Mouse (Mus musculus): ENCODE data around the gene Slc52a3.

Slc52a3 gene

DNA sequence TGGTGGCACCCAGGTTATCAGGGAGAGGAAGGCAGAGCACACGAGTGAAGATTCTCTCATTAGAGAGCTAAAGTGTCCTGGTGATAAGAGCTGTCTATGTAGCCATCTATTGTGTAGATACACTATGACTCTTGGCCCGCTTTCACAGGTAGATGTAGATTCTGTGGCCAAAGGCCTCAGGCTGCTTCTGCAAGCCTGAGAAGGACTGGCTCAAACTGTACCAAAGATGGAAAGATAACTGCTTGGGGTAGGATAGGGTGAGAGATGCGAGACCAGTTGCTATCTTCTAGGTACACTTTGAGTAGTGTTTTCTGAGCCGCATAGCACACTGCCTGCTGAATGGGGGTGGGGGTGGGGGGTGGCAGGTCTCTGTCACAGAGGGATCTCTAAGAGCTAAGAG lies 2.6 kb downstream of the Slc52a3 start:
- no peak for DNase-seq (ENCODE audit: low read depth, low spot score)

DNA sequence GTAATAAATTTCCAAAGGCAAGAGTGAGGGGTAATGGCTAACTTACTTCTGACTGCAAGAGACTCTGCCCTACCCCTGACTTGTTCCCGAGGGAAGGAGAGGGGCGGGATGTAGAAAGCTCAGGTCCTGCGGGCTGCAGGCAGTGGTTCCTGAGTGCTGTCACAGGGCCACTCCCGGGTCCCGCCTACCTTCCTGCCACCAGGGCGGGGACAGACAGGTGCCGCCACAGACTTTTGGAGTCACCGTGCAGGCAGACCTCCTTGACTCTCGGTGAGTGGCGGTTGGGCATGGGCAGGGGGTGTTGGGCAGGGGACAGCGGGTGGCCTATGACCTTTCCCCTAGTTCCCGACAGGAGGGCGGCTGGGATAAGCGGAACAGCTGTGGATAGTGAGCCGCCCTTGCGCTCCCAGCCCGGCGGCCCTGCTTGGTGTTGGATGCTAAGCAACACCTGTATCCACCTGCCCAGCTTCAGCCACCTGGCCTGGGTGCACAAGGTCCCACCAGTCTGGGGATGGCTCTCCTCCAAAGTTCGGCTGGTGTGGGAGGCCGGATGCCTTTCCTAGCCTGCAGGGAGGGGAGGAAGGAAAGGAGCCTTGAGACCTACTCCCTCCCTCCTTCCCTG lies 3.5 kb downstream of the Slc52a3 start:
- DNase-seq (ENCODE audit: low read depth, low spot score) = no peak

DNA sequence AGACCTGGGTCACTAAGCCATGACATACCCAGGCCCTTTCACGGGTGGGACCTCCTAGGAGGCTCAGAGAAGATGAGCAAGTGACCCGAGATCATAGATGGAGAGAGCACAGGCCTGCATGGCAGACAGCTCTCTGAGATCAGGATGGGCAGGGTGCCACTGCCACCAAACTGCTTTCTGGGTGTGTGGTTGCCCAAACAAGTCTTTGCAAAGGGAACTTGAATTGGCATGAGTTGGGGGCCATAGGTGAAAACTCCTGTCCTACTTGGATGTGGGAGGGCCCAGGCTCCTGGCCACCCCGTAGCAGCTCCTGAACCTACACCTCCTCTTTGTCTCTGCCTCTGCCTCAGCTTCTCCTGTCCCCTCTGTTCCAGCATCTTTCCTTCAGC lies 4.0 kb downstream of the Slc52a3 start:
- DNase-seq (ENCODE audit: low read depth, low spot score) = no peak

DNA sequence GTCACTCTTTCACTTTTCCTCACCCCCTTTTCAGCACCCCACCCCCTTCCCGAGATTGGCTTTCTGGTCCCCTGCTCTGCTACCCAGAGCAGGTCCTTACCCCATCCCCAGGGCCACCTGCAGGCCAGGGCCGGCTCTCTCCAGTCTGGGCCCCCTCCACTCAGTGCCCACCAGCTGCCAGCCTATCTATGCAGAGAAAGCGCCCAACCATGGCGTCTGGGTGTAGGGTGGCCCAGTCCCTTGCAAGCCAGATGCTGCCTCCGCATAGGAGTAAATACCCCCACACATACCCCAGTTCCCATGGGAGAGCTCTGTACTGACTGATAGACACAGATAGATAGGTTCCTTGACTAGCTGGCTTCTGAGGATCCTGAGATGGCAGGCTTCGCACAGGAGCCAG lies 4.4 kb downstream of the Slc52a3 start:
- no peak for DNase-seq (ENCODE audit: low read depth, low spot score)

DNA sequence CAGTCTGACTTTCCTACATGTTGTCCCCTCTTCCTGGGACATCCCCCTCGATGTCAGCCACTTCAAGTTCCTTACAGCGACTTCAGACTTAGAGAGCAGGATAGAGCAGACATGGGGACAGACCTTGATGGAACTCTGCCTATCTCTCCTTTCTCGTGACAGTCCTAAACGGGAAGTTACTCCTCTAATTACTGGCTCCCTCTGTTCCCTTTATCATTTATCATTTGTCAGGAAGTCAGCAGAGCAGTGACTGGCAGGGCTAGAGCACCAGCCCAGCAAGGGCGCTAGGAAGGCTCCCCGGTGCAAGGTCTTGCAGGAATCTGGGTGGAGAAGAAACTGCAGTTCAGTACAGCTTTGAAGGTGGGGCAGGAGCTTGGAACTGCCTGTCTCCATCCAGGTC lies 6.2 kb downstream of the Slc52a3 start:
- DNase-seq (ENCODE audit: low read depth, low spot score) = no peak

DNA sequence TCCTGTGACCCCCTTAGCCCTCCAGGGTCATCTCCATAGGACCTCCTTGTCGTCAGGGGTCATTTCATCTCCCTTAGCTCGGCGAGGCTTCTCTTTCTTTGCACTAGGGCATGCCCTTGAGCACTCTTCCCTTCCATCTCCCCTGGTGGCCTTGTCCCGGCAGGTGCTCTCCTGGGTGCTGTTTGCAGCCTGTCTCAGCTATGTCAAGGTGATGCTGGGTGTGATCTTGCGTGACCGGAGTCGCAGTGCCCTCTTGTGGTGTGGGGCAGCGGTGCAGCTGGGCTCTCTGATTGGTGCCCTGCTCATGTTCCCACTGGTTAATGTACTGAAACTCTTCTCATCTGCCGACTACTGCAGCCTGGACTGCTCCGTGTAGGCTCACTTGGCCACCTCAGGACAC lies 11.5 kb downstream of the Slc52a3 start:
- no peak for DNase-seq (ENCODE audit: low read depth, low spot score)

DNA sequence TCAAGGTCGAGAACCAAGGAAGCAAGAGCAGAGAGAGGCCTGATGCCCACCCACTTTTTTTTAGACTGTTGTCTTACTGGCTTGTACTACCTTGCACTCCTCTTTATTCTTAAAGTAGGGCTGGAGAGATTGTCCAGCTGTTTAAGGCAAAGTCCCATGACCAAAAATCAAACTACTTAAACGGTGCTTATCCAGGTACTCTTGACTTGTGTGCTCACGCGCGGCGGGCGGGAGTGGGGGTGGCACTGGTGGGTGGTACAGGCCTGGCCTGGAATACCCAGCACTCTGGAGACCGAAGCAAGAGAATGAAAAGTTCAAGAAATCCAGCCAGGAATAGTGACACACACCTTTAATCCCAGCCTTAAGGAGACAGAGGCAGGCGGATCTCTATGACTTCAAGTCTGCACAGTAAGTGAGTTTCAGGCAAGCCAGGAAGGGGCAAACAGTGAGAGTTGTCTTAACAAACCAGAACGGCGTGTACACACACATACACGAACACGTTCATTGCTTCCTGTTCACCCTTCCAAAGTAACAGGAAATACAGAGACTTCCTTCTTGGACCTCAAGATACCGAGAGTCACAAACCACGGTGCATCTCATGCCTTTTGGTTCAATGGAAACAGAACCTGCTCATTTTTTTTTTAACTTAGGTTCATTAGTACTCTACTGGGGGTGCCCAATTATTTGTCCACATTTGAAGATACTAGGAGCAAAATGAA lies 12.9 kb downstream of the Slc52a3 start:
- no peak for DNase-seq (ENCODE audit: low read depth, low spot score)

DNA sequence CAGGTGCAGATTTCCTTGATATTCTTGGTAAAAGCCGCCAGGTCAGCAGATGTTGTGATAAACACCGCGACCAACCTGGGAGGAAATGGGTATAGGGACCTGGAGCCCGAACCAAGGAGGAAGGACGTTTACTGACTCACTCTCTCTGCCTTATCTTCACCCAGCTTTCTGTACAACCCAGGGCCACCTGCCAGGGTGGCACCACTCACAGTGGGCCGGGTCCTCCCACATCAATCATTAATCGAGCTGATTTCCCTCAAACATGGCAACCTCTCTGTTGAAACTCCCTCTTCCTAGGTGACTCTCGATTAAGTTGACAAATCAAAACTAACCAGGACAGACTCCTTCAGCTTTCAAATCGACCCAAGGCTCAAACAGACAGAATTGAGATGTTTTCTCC lies 13.9 kb downstream of the Slc52a3 start:
- DNase-seq (ENCODE audit: low read depth, low spot score) = no peak

DNA sequence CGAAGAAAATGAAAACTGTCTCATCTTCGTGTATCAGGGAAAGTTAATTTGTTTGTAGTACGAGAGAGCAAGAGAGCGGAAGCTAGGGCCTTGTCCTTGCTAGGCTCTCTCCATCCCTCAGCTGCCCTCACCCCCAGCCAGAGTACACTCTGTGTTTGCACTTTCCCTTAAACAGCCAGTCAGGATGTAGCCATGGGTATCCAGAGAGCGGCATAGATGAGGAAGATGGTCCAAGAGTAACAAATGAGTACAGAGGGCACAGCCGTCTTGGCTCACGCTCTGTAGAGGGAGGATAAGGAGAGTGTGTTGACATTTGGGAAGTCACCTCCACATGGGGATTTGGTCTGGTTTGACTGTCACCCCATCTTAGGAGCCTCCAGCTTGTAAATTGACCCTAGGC lies 14.3 kb downstream of the Slc52a3 start:
- no peak for DNase-seq (ENCODE audit: low read depth, low spot score)

DNA sequence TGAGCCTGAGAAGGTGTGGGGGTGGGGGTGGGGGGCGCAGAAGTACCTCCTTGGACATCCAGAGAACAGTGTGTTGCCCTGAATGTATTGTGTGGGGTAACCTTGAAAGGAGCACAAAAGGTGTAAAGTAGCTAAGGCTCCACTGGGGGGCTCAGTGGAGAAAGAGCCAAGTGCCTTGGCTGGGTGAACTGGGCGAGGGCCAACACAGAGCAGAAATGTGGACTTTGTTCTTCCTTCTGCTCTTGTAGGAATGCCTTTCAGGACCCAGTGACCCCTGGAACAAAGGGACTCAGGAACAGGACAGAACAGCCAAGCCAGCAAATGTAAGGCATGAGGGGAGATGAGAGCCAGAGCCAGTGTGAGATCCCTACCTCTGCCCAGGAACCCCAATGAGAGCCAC lies 15.4 kb downstream of the Slc52a3 start:
- no peak for DNase-seq (ENCODE audit: low read depth, low spot score)

DNA sequence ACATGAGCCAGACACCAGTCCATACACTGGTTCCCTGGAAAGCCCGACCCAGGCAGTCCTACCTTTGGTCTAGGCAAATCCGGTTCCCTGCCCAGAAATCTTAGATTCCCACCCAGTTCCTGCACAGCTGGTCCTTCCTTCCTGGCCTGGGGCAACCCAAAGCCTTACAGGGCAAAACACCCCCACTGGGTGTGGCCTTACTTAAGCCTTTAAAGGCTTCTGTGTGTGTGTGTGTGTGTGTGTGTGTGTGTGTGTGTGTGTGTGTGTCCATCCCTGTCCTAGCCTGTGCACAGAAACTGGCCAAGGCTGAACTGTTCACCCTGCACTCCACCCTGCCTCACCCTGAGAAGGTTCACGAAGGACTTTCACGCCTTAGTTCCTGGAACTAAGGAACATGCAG lies 15.9 kb downstream of the Slc52a3 start:
- no peak for DNase-seq (ENCODE audit: low read depth, low spot score)

DNA sequence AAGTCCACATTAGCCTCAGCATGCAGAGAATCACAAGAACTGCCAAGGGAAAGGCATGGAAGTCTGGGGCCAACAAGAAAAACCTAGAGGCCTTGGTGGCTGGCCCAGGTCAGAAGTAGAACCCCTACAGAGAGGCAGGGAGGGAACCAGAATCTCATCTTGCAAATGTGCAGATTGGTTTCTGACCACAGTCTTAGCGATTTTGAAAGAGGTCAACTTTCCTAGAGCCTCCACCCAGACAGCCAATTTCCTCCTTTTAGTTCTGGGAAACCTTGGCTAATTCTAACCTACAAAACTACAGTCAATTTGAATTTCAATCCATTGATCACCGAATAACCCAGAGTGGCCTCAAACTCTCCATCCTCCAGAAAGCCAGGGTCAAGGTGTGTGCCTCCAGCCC lies 16.4 kb downstream of the Slc52a3 start:
- no peak for DNase-seq (ENCODE audit: low read depth, low spot score)

DNA sequence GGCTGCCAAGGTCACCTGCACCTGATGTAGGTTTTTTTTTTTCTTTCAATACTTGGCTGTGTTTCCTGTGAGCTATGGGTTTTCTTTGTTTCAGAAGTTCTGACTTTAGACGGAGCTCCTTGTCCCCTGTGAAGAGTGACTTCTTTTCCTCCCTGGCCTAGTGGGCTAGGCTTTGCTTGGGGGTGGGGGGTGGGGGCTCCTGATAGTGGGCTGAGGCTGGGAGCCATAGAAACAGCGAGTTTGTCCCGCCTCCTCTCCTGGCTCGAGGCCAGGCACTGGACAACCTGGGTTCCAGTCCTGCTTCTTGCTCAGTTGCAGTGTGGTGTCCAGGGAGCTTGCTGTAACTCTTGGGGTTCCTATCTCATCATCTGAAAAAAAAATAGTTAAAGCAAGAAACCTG lies 19.7 kb downstream of the Slc52a3 start:
- DNase-seq (ENCODE audit: low read depth, low spot score) = no peak

DNA sequence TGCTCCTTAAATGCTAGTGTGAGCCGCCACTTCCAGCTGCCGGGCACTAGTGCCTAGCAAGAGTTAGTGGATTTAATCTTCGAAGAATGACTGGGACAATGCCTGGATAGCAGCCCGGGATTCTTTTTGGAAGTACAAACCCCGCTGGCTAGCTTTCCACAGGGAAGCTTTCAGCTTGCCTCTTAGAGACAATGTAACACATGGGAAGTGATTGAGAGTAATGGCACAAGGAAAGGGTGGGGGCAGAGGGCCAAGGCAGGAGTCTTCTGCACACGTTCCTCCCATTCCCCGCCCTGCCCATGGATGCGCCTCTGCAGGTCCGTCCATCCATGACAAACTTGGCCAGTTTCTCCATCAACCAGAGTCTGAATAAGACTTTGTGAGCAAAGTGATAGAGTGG lies 20.4 kb downstream of the Slc52a3 start:
- DNase-seq (ENCODE audit: low read depth, low spot score) = no peak

DNA sequence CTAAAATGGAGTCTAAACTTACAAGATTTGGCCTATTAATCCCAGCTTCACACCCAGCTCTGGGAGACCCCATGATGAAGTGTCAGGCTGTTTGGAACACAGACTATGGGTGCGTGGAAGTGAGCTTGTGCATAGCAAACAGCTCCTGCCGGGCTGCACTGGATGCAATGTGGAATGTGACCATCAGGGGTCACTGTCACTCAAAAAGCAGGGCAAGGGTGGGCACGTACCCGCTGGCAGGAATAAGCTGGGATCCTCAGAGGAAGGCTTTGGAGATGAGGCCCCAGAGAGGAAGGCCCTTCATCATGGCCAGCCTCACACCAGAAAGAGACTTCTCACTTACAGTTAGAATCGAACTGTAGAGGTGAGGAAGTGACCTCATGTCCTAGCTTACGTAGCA lies 23.9 kb downstream of the Slc52a3 start:
- DNase-seq (ENCODE audit: low read depth, low spot score) = no peak

DNA sequence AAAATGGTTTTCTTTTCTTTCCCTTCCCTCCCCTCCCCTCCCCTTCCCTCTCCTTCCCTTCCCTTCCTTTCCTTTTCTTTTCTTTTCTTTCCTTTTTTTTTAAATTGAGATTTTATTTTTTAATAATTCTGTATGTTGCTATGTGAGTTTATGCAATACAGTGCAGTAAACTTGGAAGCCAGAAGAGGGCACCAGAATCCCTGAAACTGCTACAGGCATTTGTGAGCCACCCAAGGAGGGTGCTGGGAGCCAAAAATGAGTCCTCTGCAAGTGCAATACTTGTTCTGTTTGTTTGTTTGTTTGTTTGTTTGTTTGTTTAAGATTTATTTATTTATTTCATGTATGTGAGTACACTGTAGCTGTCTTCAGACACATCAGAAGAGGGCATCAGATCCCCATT lies 25.7 kb downstream of the Slc52a3 start:
- DNase-seq (ENCODE audit: low read depth, low spot score) = no peak

DNA sequence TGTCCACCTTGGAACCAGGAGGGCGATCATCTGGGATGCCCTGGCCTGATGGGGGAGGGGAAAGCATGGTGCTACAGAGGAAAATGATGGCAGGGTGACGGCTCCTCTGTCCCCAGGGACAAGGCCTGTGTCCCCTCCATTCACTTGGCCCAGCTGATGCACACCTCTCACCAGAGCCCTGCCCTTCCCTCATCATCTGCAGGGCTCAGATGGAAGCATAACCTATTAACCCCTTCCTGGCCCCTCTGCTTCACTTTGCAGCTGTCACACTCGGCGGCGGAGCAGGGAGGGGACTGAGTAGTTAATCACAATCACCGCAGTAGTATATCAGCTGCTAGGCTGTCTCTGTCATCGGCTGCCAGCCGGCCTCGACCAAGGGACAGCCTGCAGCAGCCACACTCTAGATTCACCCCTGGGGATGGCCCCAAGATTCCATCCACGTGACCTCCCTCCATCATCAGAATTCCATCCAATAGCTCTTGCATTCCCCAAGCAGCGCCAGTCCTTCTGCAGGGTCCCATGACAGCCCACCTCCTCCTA lies 28.6 kb downstream of the Slc52a3 start:
- no peak for DNase-seq (ENCODE audit: low read depth, low spot score)

DNA sequence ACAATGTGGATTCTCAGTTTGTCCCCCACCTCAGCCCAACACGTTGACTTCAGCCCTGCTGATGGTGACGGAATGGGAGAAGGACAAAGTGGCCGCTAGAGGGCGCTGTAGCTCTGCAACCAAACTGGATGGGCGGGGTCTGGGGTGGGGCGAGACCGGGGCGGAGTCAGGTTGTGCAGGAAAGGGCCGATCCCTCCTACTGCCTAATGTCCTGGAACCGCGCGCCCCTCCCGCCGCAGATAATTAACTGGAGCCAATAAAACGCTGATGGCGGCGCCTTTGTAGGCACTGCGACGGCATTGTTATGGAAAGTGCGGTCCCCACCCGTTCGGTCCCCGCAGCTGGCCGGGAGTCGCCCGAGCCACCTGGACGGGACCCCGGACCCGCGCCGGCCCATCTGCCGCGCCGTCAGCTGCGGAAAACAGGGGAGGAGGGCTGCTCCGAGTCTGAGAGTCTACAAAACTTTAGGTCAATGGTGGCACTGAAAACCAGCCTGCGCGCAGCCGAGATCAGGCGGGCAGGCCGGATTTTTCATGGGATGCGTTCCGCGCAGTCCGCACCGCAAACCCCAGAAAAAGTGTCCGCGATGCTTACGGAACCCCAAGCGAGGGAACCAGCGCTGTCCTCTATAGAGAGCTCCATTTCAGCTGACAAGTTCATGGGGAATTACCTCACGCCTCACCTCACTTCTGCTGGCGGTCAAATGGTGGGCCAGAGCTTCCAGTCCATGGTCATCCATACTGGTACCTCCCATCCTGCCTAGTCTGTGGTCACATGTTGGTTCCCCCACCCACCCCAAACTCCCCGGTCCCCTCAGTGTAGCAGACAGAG lies 33.2 kb downstream of the Slc52a3 start:
- DNase-seq (ENCODE audit: low read depth, low spot score) = peak; percentile 91

DNA sequence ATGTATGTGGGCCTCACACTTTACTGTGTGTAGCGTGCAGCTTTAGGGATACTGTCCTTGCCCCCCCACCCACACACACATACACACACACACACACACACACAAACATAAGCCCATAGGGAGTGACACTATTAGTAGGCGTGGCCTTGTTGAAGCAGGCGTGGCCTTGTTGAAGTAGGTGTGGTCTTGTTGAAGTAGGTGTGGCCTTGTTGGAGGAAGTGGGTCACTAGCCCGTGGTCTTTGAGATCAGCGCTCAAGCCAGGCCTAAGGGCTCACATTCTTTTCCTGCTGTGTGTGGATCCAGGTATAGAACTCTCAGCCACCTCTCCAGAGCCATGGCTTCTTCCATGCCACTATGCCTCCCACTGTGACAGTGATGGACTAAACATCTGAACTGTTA lies 34.7 kb downstream of the Slc52a3 start:
- no peak for DNase-seq (ENCODE audit: low read depth, low spot score)

DNA sequence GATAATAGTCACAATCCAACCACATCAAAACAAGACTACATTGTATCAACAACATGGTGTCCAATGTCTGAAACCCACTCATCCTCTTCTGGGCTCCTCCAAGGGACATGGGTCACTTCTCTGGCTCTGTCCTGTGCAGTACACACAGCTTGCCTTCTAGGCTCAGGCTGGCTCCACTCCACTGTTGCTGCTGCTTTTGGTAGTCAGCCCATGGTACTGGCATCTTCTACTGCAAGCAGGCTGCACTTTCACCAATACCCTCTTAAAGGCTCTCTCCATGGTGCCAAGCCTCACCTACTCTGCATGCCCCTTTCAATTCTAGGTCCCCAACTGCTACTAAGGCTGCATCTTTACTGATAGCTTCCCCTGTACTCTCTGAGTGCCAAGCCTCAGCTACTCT lies 43.8 kb downstream of the Slc52a3 start:
- DNase-seq (ENCODE audit: low read depth, low spot score) = no peak

DNA sequence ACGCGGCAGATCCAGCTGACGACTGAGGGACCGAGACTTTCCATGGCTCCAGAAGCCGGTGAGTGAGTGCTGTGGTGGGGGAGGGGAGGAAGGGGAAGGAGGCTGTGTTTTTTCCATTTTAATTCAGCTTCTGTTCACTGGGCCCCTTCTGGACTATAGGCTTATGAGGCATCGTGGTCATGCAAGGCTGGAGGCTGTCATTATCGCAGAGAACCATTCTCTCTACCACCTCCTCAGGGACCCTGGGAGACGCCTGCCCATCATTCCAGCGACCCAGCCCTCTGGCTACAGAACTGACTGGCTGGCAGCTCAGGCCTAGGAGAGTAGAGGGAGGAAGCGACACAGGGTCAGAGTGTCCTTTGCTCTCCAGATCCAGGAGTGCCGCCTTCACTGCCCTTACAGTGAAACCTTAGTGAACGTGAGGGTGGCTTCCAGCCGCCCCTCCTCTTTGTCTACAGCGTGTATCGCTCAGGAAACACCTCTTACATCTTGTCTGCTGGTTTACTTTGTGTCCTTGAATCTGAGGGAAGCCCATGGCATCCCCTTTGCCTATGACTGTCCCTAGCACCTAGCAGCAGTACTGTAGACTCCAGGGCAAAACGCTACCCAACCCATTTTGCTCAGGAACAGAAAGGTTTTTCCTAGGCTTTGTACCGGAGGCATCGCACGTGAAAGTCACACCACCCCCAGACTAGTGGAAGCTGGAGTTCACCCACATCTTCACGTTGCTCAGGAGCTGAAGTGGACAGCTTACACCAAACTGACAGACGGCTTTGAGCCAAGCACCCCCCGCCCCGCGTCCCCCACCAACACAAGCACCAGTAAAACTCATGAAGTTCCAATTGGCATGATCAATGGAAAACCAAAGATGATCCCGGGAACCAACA lies 51.0 kb downstream of the Slc52a3 start:
- DNase-seq (ENCODE audit: low read depth, low spot score) = no peak
